Mouse (Mus musculus) heart, embryonic 10.5 days (tissue): ENCODE results near the gene Cytl1. TPM values are rescaled to one million over a fixed set of nuclear protein-coding genes. Genes with fewer than 3 reads are reported as not detected.
A peak's percentile ranks its signal among the peaks of the same experiment; 100 is the strongest.

Experiments used
- DNase-seq: peaks from one replicate; pipeline ENCODE4 v3.0.0-alpha.2; 2017; ENCODE audit warnings: low spot score
- H3K27ac ChIP-seq: fragments of 300-500 bp; sonication (generic); 2 replicates; pipeline ENCODE4 v1.5.1; 2016; ENCODE audit warnings: mild to moderate bottlenecking
- H3K27me3 ChIP-seq: fragments of 300-500 bp; sonication (generic); 2 replicates; pipeline ENCODE4 v1.6.1; 2016; ENCODE audit warnings: mild to moderate bottlenecking; ENCODE audit not compliant: poor library complexity, insufficient read depth, severe bottlenecking
- H3K36me3 ChIP-seq: fragments of 300-500 bp; sonication (generic); 2 replicates; pipeline ENCODE4 v1.6.1; 2016; ENCODE audit warnings: mild to moderate bottlenecking, moderate library complexity
- H3K4me1 ChIP-seq: fragments of 300-500 bp; sonication (generic); 2 replicates; pipeline ENCODE4 v1.6.1; 2016; ENCODE audit warnings: mild to moderate bottlenecking
- H3K4me3 ChIP-seq: fragments of 300-500 bp; sonication (generic); 2 replicates; pipeline ENCODE4 v1.5.1; 2016; ENCODE audit warnings: mild to moderate bottlenecking, moderate library complexity
- H3K9me3 ChIP-seq: fragments of 300-500 bp; sonication (generic); 2 replicates; pipeline ENCODE4 v1.6.1; 2016; ENCODE audit warnings: mild to moderate bottlenecking, moderate library complexity
- WGBS: fragments of 180-500 bp; shearing (Covaris S2); methylation state at CpG from one replicate; pipeline ENCODE4 v1.1.7; 2016; 5-methylcytosine and 5-hydroxymethylcytosine counted together
- polyA plus RNA-seq: library from polyadenylated mRNA; unstranded; fragments of >200 nt; fragmentation: Nextera tagmentation; extraction: Ambion mirVana; gene quantifications from 2 replicates; pipeline ENCODE4 v1.2.1, GENCODE M21; 2016

Cytl1 gene
- polyA plus RNA-seq: 2.4 and 3.0 TPM in 2 replicates

GRCm38 (mm10) chr5:37735224-37735623 lies at the start of gene Cytl1:
Gene Cytl1 (plus strand): TSS chr5:37735519.
- H3K4me3 ChIP-seq: no peak within 1 kb of the TSS
- H3K9me3 ChIP-seq: no peaks in the 10 kb centered on the region
- 37% methylated on average over 5 of the region's 5 CpGs for WGBS
- peaks cover 13% of the 10 kb centered on the region for H3K4me1 ChIP-seq
- DNase-seq: no peak
- H3K27ac ChIP-seq: no peak within 1 kb of the TSS
- no peaks in the 10 kb centered on the region for H3K36me3 ChIP-seq
- H3K27me3 ChIP-seq: no peaks in the 10 kb centered on the region

- Histone ChIP-seq H3K9me3 (no peaks in the 10 kb centered on the region), H3K27ac (no peak overlapping the region), H3K4me1 (no peaks in the 10 kb centered on the region), H3K4me3 (no peak overlapping the region), H3K27me3 (no peaks in the 10 kb centered on the region), H3K36me3 (no peaks in the 10 kb centered on the region)
- WGBS: 78% methylated on average over 3 of the region's 3 CpGs
- no peak for DNase-seq
Measured at GRCm38 (mm10) chr5:37692759-37693158, 42.6 kb upstream of the Cytl1 start.

- H3K27me3 ChIP-seq: no peaks in the 10 kb centered on the region
- no peak overlapping the region for H3K27ac ChIP-seq
- H3K36me3 ChIP-seq: no peaks in the 10 kb centered on the region
- no peak for DNase-seq
- H3K9me3 ChIP-seq: no peaks in the 10 kb centered on the region
- 62% methylated on average over 4 of the region's 4 CpGs for WGBS
- H3K4me1 ChIP-seq: no peaks in the 10 kb centered on the region
- no peak overlapping the region for H3K4me3 ChIP-seq
Measured at GRCm38 (mm10) chr5:37695773-37696172, 39.5 kb upstream of the Cytl1 start.

- WGBS: 88% methylated on average over 7 of the region's 7 CpGs
- Histone ChIP-seq H3K36me3 (no peaks in the 10 kb centered on the region), H3K27me3 (no peaks in the 10 kb centered on the region), H3K27ac (no peak overlapping the region), H3K9me3 (no peaks in the 10 kb centered on the region), H3K4me1 (no peaks in the 10 kb centered on the region), H3K4me3 (no peak overlapping the region)
- no peak for DNase-seq
Measured at GRCm38 (mm10) chr5:37697286-37697685, 38.0 kb upstream of the Cytl1 start.

GRCm38 (mm10) chr5:37699757-37700156 lies 35.6 kb upstream of the Cytl1 start:
- Histone ChIP-seq H3K27me3 (no peaks in the 10 kb centered on the region), H3K27ac (no peak overlapping the region), H3K4me3 (no peak overlapping the region), H3K9me3 (no peaks in the 10 kb centered on the region), H3K4me1 (no peaks in the 10 kb centered on the region), H3K36me3 (no peaks in the 10 kb centered on the region)
- DNase-seq: no peak
- WGBS: 78% methylated on average over 12 of the region's 12 CpGs

- DNase-seq: no peak
- Histone ChIP-seq H3K4me3 (no peak overlapping the region), H3K27ac (no peak overlapping the region), H3K9me3 (0 out of 2 replicates have a peak, but pooled peaks cover 3% of the 10 kb centered on the region), H3K36me3 (no peaks in the 10 kb centered on the region), H3K27me3 (no peaks in the 10 kb centered on the region), H3K4me1 (no peaks in the 10 kb centered on the region)
- WGBS: 71% methylated on average over 2 of the region's 2 CpGs
Measured at GRCm38 (mm10) chr5:37704962-37705361, 30.4 kb upstream of the Cytl1 start.

- 60% methylated on average over 3 of the region's 3 CpGs for WGBS
- Histone ChIP-seq H3K27ac (no peak overlapping the region), H3K36me3 (no peaks in the 10 kb centered on the region), H3K27me3 (no peaks in the 10 kb centered on the region), H3K4me3 (no peak overlapping the region), H3K4me1 (no peaks in the 10 kb centered on the region), H3K9me3 (0 out of 2 replicates have a peak, but pooled peaks cover 3% of the 10 kb centered on the region)
- DNase-seq: no peak
Measured at GRCm38 (mm10) chr5:37708124-37708523, 27.2 kb upstream of the Cytl1 start.

- no peaks in the 10 kb centered on the region for H3K36me3 ChIP-seq
- no peak overlapping the region for H3K27ac ChIP-seq
- H3K4me1 ChIP-seq: peaks cover 3% of the 10 kb centered on the region; the same call in 1 of the 2 replicates
- H3K9me3 ChIP-seq: 0 out of 2 replicates have a peak, but pooled peaks cover 3% of the 10 kb centered on the region
- no peak overlapping the region for H3K4me3 ChIP-seq
- no peak for DNase-seq
- WGBS: 72% methylated on average over 5 of the region's 5 CpGs
- H3K27me3 ChIP-seq: 0 out of 2 replicates have a peak, but pooled peaks cover 4% of the 10 kb centered on the region
Measured at GRCm38 (mm10) chr5:37709257-37709904, 25.9 kb upstream of the Cytl1 start.

GRCm38 (mm10) chr5:37716505-37717372 lies 18.6 kb upstream of the Cytl1 start, which contains the start of gene Stk32b:
Gene Stk32b (minus strand): TSS chr5:37717171.
- Histone ChIP-seq H3K36me3 (no peaks in the 10 kb centered on the region), H3K4me1 (peaks cover 15% of the 10 kb centered on the region), H3K27me3 (peaks cover 48% of the 10 kb centered on the region), H3K27ac (no peak within 1 kb of the TSS), H3K9me3 (no peaks in the 10 kb centered on the region), H3K4me3 (peak within 1 kb of the TSS; percentile 55)
- whole genome bisulfite sequencing: under 1% methylated on average over 40 of the region's 40 CpGs
- DNase-seq: peak; percentile 80

GRCm38 (mm10) chr5:37717384-37717963 lies 17.8 kb upstream of the Cytl1 start:
- 0% methylated on average over 14 of the region's 14 CpGs for WGBS
- peak overlapping the region; percentile 55 for H3K4me3 ChIP-seq
- no peaks in the 10 kb centered on the region for H3K36me3 ChIP-seq
- peak; percentile 83 for DNase-seq
- no peaks in the 10 kb centered on the region for H3K9me3 ChIP-seq
- H3K27ac ChIP-seq: no peak overlapping the region
- peaks cover 15% of the 10 kb centered on the region for H3K4me1 ChIP-seq
- H3K27me3 ChIP-seq: peaks cover 48% of the 10 kb centered on the region

GRCm38 (mm10) chr5:37720670-37721069 lies 14.6 kb upstream of the Cytl1 start:
- DNase-seq: no peak
- H3K27me3 ChIP-seq: peaks cover 36% of the 10 kb centered on the region
- H3K27ac ChIP-seq: no peak overlapping the region
- 34% methylated on average over 6 of the region's 6 CpGs for WGBS
- H3K36me3 ChIP-seq: no peaks in the 10 kb centered on the region
- H3K4me3 ChIP-seq: no peak overlapping the region
- H3K4me1 ChIP-seq: peaks cover 12% of the 10 kb centered on the region
- H3K9me3 ChIP-seq: no peaks in the 10 kb centered on the region

GRCm38 (mm10) chr5:37725220-37725886 lies 10.0 kb upstream of the Cytl1 start:
- Histone ChIP-seq H3K27me3 (0 out of 2 replicates have a peak, but pooled peaks cover 5% of the 10 kb centered on the region), H3K27ac (no peak overlapping the region), H3K4me3 (no peak overlapping the region), H3K4me1 (peaks cover 3% of the 10 kb centered on the region; the same call in 1 of the 2 replicates), H3K9me3 (no peaks in the 10 kb centered on the region), H3K36me3 (no peaks in the 10 kb centered on the region)
- DNase-seq: no peak
- WGBS: 73% methylated on average over 4 of the region's 4 CpGs
